Mouse (Mus musculus) neural tube, embryonic 14.5 days (tissue): ENCODE measurements around the gene Tex101. TPM values are rescaled to one million over a fixed set of nuclear protein-coding genes. Genes with fewer than 3 reads are reported as not detected.
A peak's percentile ranks its signal among the peaks of the same experiment; 100 is the strongest.

Experiments
- ATAC-seq: fragments of 200-750 bp; cut with Nextera tagmentation; 2 replicates; pipeline ENCODE4 v1.8.0; 2017; ENCODE audit warnings: low read depth, mild to moderate bottlenecking, moderate TSS enrichment, moderate library complexity
- H3K27ac ChIP-seq: fragments of 300-500 bp; sonication (generic); 2 replicates; pipeline ENCODE4 v1.5.1; 2014; ENCODE audit warnings: low read depth, mild to moderate bottlenecking, control low read depth, low read length, moderate library complexity, mixed read lengths
- H3K27me3 ChIP-seq: fragments of 300-500 bp; sonication (generic); 2 replicates; pipeline ENCODE4 v1.6.1; 2014; ENCODE audit warnings: low read length; ENCODE audit not compliant: control insufficient read depth, insufficient read depth
- H3K36me3 ChIP-seq: fragments of 300-500 bp; sonication (generic); 2 replicates; pipeline ENCODE4 v1.6.1; 2014; ENCODE audit warnings: low read length, mixed read lengths; ENCODE audit not compliant: control insufficient read depth, insufficient read depth
- H3K4me1 ChIP-seq: fragments of 300-500 bp; sonication (generic); 2 replicates; pipeline ENCODE4 v1.6.1; 2014; ENCODE audit warnings: low read length; ENCODE audit not compliant: control insufficient read depth, insufficient read depth
- H3K4me2 ChIP-seq: fragments of 300-500 bp; sonication (generic); 2 replicates; pipeline ENCODE4 v1.6.1; 2014; ENCODE audit warnings: mild to moderate bottlenecking, low read depth, low read length, control low read depth
- H3K4me3 ChIP-seq: fragments of 300-500 bp; sonication (generic); 2 replicates; pipeline ENCODE4 v1.5.1; 2014; ENCODE audit warnings: low read depth, low read length, control low read depth, mixed read lengths
- H3K9ac ChIP-seq: fragments of 300-500 bp; sonication (generic); replicated peaks from 2 replicates; pipeline ENCODE4 v1.6.1; 2014; ENCODE audit warnings: low read depth, mild to moderate bottlenecking, control low read depth, low read length, mixed read lengths
- H3K9me3 ChIP-seq: fragments of 300-500 bp; sonication (generic); 2 replicates; pipeline ENCODE4 v1.6.1; 2016; ENCODE audit warnings: low read length; ENCODE audit not compliant: control insufficient read depth
- WGBS: fragments of 180-500 bp; shearing (Covaris S2); extraction: QIAGEN DNeasy Blood & Tissue Kit; methylation state at CpG from one replicate; pipeline ENCODE4 v1.1.7; 2014; 5-methylcytosine and 5-hydroxymethylcytosine counted together
- polyA plus RNA-seq: library from polyadenylated mRNA; unstranded; fragments of >200 nt; fragmentation: Nextera tagmentation; extraction: Ambion mirVana; gene quantifications from 2 replicates; pipeline ENCODE4 v1.2.1, GENCODE M21; 2014

Gene Tex101
- polyA plus RNA-seq, 1 experiment from 2014 or later: not detected

DNA sequence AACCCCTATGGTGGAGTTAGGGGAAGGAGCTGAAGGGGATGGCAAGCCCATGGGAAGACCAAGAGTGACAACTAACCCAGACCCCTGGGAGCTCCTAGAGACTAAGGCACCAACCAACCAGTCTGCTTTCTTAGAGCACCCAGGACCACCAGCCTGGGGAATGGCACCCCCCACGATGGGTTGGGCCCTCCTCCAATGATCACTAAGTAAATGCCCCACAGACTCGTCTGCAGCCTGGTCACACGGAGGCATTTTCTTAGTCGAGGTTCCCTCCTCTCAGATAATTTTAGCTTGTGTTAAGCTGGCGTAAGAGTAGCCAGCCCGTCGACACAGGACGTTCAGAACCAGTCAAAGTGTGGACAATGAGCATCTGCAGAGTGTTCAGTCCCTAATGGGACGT lies 11.5 kb downstream of the Tex101 start:
- Histone ChIP-seq H3K27me3 (no peaks in the 10 kb centered on the region), H3K4me3 (no peak overlapping the region), H3K36me3 (no peaks in the 10 kb centered on the region), H3K27ac (no peak overlapping the region), H3K9ac (no peak overlapping the region), H3K4me1 (no peaks in the 10 kb centered on the region), H3K9me3 (no peaks in the 10 kb centered on the region), H3K4me2 (no peak overlapping the region)
- ATAC-seq: no peak
- 74% methylated on average over 9 of the region's 9 CpGs for WGBS

DNA sequence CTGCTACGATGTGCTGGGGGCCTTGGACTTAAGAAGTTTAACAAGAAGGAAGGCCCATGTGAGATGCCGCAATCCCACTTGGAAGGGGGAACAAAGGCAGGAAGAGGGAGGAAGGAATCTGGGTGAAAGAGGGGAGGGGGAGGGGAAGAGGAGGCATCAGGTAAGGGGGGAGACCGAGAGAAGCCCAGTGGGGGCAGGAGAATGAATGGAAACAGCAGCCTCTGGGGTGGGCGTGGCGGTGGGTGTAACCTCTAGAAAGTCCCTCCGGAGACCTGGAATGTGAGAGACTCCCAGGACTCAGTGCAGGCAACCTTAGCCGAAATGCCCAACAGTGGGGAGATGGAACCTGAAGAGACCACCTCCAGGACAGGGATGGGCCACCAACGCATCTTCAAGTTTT lies 12.2 kb downstream of the Tex101 start:
- H3K27me3 ChIP-seq: no peaks in the 10 kb centered on the region
- H3K4me2 ChIP-seq: no peak overlapping the region
- no peak overlapping the region for H3K27ac ChIP-seq
- no peaks in the 10 kb centered on the region for H3K9me3 ChIP-seq
- ATAC-seq: no peak
- no peak overlapping the region for H3K9ac ChIP-seq
- 45% methylated on average over 8 of the region's 8 CpGs for WGBS
- no peaks in the 10 kb centered on the region for H3K4me1 ChIP-seq
- no peak overlapping the region for H3K4me3 ChIP-seq
- H3K36me3 ChIP-seq: no peaks in the 10 kb centered on the region

DNA sequence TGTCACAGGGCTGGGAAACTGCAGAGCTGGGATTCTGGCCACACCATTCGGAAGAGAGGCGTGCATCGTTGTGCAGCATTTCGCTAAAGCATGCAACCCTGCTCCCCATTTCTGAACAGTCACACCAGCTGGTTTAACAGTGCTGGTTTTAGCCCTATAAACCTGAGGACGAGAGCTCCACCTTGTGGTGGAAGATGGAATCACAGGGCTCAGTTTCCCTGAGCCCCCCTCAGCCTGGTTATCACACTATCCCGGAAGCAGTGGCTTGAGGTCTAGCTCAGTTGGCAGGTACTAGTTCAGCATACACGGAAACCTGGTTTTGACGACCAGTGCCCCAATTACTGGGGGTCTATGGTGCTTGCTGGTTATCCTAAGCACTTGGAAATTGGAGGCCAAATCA lies 13.9 kb downstream of the Tex101 start:
- no peaks in the 10 kb centered on the region for H3K27me3 ChIP-seq
- H3K4me1 ChIP-seq: no peaks in the 10 kb centered on the region
- peak; percentile 66; the same call in 1 of the 2 replicates for ATAC-seq
- H3K9ac ChIP-seq: no peak overlapping the region
- no peak overlapping the region for H3K4me2 ChIP-seq
- H3K9me3 ChIP-seq: no peaks in the 10 kb centered on the region
- H3K4me3 ChIP-seq: no peak overlapping the region
- H3K27ac ChIP-seq: no peak overlapping the region
- no peaks in the 10 kb centered on the region for H3K36me3 ChIP-seq
- 16% methylated on average over 8 of the region's 8 CpGs for WGBS

DNA sequence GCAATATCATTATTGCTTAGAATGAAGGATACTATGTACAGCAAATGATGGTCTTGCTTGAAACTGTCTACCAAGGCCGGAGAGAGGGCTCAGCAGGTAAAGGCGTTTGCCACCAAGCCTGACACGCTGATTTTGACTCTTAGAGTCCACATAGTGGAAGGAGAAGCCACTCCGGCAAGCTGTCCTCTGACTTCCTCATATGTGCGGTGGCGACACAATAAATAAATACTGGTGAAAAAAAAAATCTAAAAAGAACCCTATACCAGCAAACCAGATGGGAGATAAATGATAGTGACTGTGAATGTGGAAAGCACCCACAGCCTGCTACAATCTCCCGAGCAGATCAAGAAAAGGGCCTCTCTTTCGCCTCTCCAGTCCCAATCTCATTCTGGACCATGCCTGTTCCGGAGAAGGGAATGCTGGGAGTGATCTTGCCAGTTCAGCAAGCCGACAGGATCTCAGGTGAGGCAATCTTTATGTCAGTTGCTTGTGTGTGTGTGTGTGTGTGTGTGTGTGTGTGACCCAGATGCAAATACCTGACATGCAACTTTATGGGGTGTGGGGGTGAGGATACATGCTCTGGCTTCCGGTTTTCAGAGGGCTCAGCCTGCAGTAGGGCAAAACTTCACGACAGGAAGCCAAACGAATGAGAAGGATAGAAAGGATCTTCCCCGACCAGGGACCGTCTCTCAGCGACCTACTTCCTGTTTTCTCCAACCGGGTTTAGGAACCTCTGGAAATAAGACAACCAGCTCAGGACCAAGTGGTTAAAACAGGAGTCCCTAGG lies 15.2 kb downstream of the Tex101 start:
- Histone ChIP-seq H3K4me3 (no peak overlapping the region), H3K4me2 (no peak overlapping the region), H3K36me3 (no peaks in the 10 kb centered on the region), H3K4me1 (no peaks in the 10 kb centered on the region), H3K9ac (no peak overlapping the region), H3K27me3 (no peaks in the 10 kb centered on the region), H3K9me3 (no peaks in the 10 kb centered on the region), H3K27ac (no peak overlapping the region)
- ATAC-seq: no peak
- 70% methylated on average over 17 of the region's 17 CpGs for WGBS

DNA sequence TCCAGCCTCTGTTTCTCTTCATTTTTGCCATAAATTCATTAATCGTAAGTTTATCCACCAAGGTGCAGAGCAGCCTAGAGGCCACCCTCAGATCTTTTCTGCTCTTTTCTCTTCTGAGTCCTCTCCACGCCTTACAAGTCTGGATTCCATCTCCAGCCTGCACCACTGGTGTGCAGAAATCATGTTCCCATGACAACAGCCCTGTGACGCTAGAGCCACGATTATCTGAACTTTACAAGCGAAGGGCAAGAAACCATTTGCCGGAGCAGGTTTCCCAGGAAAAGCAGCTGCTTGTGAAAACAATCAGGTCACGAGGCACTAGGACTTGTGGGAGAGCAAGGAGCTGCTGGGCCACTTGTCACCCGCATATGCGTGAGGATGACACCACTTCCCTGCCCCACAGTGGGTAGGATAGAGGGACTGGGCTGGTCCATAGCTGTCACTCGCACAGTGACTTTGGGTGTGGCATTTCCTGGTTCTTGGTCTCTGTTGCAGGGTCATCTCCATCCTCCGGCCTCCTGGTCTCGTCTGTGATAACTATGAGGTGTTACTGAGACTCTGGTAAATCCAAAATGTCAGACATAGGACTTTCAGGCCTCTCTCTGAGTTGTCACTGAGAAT lies 16.6 kb downstream of the Tex101 start:
- Histone ChIP-seq H3K9ac (no peak overlapping the region), H3K36me3 (no peaks in the 10 kb centered on the region), H3K9me3 (no peaks in the 10 kb centered on the region), H3K27ac (no peak overlapping the region), H3K27me3 (no peaks in the 10 kb centered on the region), H3K4me1 (no peaks in the 10 kb centered on the region), H3K4me2 (no peak overlapping the region), H3K4me3 (no peak overlapping the region)
- no peak for ATAC-seq
- 58% methylated on average over 12 of the region's 12 CpGs for WGBS

DNA sequence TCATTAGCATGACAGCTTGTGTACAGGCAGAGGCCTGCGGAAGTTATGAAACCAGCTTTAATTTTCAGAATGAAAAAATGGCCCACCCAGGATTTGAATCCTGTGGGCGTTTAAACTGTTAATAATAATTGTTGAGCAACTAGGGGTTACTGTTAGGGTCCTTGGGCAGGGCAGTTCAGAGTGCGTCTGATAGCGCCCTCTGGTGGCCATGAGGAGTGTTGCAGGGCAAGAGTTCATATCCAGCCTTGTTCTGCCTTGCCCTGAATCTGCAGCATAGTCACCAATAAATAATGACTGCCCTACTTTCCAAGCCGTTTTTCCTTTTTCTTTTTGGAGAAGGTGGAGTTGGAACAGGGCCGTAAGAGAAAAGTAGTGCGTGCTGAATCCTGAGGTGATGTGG lies 22.8 kb downstream of the Tex101 start:
- ATAC-seq: no peak
- 25% methylated on average over 7 of the region's 7 CpGs for WGBS
- Histone ChIP-seq H3K27ac (no peak overlapping the region), H3K4me1 (no peaks in the 10 kb centered on the region), H3K36me3 (no peaks in the 10 kb centered on the region), H3K27me3 (no peaks in the 10 kb centered on the region), H3K4me2 (no peak overlapping the region), H3K9ac (no peak overlapping the region), H3K4me3 (no peak overlapping the region), H3K9me3 (no peaks in the 10 kb centered on the region)

DNA sequence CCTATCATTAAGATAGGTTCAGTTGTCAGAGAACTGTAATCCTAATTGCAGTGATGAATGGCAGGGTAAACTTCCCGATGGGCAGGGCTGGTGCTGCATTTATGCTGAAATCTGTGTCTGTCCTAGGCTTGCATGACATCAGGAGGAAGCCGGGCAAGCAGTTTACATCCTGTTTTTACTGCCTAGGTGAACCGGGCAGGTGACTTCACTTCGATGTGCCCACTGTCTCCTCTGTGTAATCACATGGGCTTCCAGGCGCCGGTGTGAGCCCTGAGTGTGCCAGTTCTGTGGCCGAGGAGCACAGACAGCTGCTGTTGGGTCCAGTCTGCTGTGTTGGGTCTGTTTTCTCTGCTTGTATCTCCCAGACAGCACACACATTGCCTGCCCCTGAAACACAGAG lies 30.0 kb downstream of the Tex101 start:
- Histone ChIP-seq H3K27me3 (no peaks in the 10 kb centered on the region), H3K9ac (no peak overlapping the region), H3K9me3 (no peaks in the 10 kb centered on the region), H3K4me3 (no peak overlapping the region), H3K4me2 (no peak overlapping the region), H3K4me1 (no peaks in the 10 kb centered on the region), H3K36me3 (no peaks in the 10 kb centered on the region), H3K27ac (no peak overlapping the region)
- no peak for ATAC-seq
- WGBS: 82% methylated on average over 7 of the region's 7 CpGs

DNA sequence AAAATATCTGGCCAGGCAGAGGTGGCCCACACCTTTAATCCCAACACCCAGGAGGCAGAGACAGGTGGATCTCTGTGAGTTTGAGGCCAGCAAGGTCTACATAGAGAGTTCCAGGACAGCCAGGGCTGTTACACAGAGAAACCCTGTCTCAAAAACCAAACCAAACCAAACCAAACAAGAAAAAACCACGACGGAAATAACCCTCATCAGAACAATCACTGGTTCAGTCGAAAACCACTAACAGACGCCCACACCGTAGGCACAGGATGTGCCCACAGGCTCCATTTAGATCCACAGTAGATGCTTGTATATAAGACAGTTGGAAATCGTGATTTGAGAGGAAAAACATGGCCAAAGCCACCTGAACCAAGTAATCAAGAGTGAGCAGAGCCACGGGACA lies 31.5 kb downstream of the Tex101 start:
- Histone ChIP-seq H3K36me3 (no peaks in the 10 kb centered on the region), H3K4me3 (no peak overlapping the region), H3K4me2 (no peak overlapping the region), H3K27ac (no peak overlapping the region), H3K4me1 (no peaks in the 10 kb centered on the region), H3K27me3 (peaks cover 3% of the 10 kb centered on the region), H3K9ac (no peak overlapping the region), H3K9me3 (no peaks in the 10 kb centered on the region)
- 72% methylated on average over 7 of the region's 7 CpGs for WGBS
- ATAC-seq: no peak

DNA sequence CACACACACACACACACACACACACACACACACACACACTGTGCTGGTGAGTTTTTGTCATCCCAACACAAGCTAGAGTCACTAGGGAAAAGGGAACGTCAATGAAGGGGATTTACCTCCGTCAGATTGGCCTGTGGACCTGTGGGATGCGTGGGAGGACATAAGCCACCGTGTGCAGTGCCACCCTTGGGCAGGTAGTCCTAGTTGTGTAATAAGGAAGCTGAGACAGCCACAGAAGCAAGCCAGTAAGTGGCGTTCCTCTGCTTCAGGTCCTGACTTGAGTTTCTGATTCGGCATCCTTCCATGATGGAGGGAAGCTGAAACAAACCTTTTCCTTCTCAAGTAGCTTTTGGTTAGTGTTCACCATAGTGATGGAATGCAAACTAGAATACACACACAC lies 32.0 kb downstream of the Tex101 start:
- no peak overlapping the region for H3K9ac ChIP-seq
- no peak overlapping the region for H3K4me2 ChIP-seq
- H3K9me3 ChIP-seq: no peaks in the 10 kb centered on the region
- H3K27ac ChIP-seq: no peak overlapping the region
- H3K36me3 ChIP-seq: no peaks in the 10 kb centered on the region
- peaks cover 6% of the 10 kb centered on the region for H3K27me3 ChIP-seq
- no peak for ATAC-seq
- H3K4me1 ChIP-seq: no peaks in the 10 kb centered on the region
- H3K4me3 ChIP-seq: no peak overlapping the region
- WGBS: 84% methylated on average over 6 of the region's 6 CpGs
